Mouse (Mus musculus) embryonic facial prominence, embryonic 13.5 days (tissue): Measurements from ENCODE around the gene Riok2. TPM values are rescaled to one million over a fixed set of nuclear protein-coding genes. Genes with fewer than 3 reads are reported as not detected.
"Not testable (repeated sequence)": the region's sequence is repeated elsewhere in the genome, so short reads cannot be mapped to it uniquely, and the experiment has no call there.

ENCODE experiments used
- ATAC-seq: fragments of 200-750 bp; cut with Nextera tagmentation; 2 replicates; pipeline ENCODE4 v1.8.0; 2017; ENCODE audit warnings: low read depth; ENCODE audit not compliant: insufficient number of reproducible peaks, insufficient read depth, low FRiP score, low TSS enrichment
- H3K27ac ChIP-seq: fragments of 300-500 bp; sonication (generic); 2 replicates; pipeline ENCODE4 v1.5.1; 2015; ENCODE audit warnings: moderate library complexity, mild to moderate bottlenecking, inconsistent platforms
- H3K27me3 ChIP-seq: fragments of 300-500 bp; sonication (generic); 2 replicates; pipeline ENCODE4 v1.6.1; 2015; ENCODE audit warnings: mild to moderate bottlenecking, inconsistent platforms
- H3K36me3 ChIP-seq: fragments of 300-500 bp; sonication (generic); 2 replicates; pipeline ENCODE4 v1.6.1; 2015; ENCODE audit warnings: mild to moderate bottlenecking, inconsistent platforms
- H3K4me1 ChIP-seq: fragments of 300-500 bp; sonication (generic); 2 replicates; pipeline ENCODE4 v1.6.1; 2015; ENCODE audit warnings: inconsistent platforms
- H3K4me2 ChIP-seq: fragments of 300-500 bp; sonication (generic); 2 replicates; pipeline ENCODE4 v1.6.1; 2015; ENCODE audit warnings: moderate library complexity, mild to moderate bottlenecking, inconsistent platforms
- H3K4me3 ChIP-seq: fragments of 300-500 bp; sonication (generic); 2 replicates; pipeline ENCODE4 v1.5.1; 2015; ENCODE audit warnings: mild to moderate bottlenecking, inconsistent platforms
- H3K9ac ChIP-seq: fragments of 300-500 bp; sonication (generic); 2 replicates; pipeline ENCODE4 v1.6.1; 2015; ENCODE audit warnings: mild to moderate bottlenecking, inconsistent platforms
- H3K9me3 ChIP-seq: fragments of 300-500 bp; sonication (generic); 2 replicates; pipeline ENCODE4 v1.6.1; 2016; ENCODE audit warnings: inconsistent platforms
- WGBS: fragments of 180-500 bp; shearing (Covaris S2); methylation state at CpG from one replicate; pipeline ENCODE4 v1.1.7; 2015; ENCODE audit warnings: mixed read lengths; 5-methylcytosine and 5-hydroxymethylcytosine counted together
- polyA plus RNA-seq: library from polyadenylated mRNA; unstranded; fragments of >200 nt; fragmentation: Nextera tagmentation; extraction: Ambion mirVana; gene quantifications from 2 replicates; pipeline ENCODE4 v1.2.1, GENCODE M21; 2015

Gene Riok2
- polyA plus RNA-seq: 31.4 and 33.9 TPM in 2 replicates

- Histone ChIP-seq H3K9me3 (no peaks in the 10 kb centered on the region), H3K4me2 (peak within 1 kb of the TSS; percentile 75), H3K27me3 (no peaks in the 10 kb centered on the region), H3K27ac (peak within 1 kb of the TSS; percentile 93), H3K9ac (peak within 1 kb of the TSS; percentile 89), H3K36me3 (peaks cover 12% of the 10 kb centered on the region), H3K4me3 (peak within 1 kb of the TSS; percentile 76), H3K4me1 (peaks cover 11% of the 10 kb centered on the region)
- peak; percentile 98 for ATAC-seq
- under 1% methylated on average over 48 of the region's 48 CpGs for WGBS
Observed at GRCm38 (mm10) chr17:17373918-17374910, at the start of gene Riok2. TSS of gene Riok2 (plus strand) at chr17:17374309.

GRCm38 (mm10) chr17:17326022-17326421 lies 48.1 kb upstream of the Riok2 start:
- peaks cover 15% of the 10 kb centered on the region for H3K9me3 ChIP-seq
- not testable (repeated sequence) for H3K4me2 ChIP-seq, ATAC-seq, H3K36me3 ChIP-seq, H3K27ac ChIP-seq, H3K9ac ChIP-seq, H3K27me3 ChIP-seq, H3K4me1 ChIP-seq, H3K4me3 ChIP-seq
- WGBS: 73% methylated on average over 1 of the region's 1 CpGs

DNA sequence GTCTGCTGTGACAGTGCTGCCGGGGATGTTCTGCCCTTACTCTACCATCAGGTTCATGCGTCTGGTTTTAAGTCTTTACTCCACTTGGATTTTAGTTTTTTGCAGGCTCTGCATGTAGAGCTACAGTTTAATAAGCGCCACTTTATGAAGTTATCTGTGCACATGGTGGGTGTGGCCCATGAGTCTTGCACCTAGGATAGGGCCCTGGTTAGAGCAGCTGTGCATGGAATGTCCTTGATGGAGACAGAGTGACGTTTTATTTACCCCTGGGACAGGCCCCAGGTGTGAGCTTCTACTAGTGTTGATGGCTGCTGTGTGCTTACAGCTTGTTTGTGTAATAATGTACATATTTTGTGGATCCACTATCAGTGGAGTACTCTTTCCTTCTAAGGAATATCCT lies 47.5 kb upstream of the Riok2 start:
- Histone ChIP-seq H3K4me2 (no peak overlapping the region), H3K27ac (no peak overlapping the region), H3K27me3 (no peaks in the 10 kb centered on the region), H3K9me3 (peaks cover 9% of the 10 kb centered on the region), H3K36me3 (no peaks in the 10 kb centered on the region), H3K4me3 (no peak overlapping the region), H3K4me1 (no peaks in the 10 kb centered on the region), H3K9ac (no peak overlapping the region)
- WGBS: 88% methylated on average over 4 of the region's 4 CpGs
- ATAC-seq: no peak

DNA sequence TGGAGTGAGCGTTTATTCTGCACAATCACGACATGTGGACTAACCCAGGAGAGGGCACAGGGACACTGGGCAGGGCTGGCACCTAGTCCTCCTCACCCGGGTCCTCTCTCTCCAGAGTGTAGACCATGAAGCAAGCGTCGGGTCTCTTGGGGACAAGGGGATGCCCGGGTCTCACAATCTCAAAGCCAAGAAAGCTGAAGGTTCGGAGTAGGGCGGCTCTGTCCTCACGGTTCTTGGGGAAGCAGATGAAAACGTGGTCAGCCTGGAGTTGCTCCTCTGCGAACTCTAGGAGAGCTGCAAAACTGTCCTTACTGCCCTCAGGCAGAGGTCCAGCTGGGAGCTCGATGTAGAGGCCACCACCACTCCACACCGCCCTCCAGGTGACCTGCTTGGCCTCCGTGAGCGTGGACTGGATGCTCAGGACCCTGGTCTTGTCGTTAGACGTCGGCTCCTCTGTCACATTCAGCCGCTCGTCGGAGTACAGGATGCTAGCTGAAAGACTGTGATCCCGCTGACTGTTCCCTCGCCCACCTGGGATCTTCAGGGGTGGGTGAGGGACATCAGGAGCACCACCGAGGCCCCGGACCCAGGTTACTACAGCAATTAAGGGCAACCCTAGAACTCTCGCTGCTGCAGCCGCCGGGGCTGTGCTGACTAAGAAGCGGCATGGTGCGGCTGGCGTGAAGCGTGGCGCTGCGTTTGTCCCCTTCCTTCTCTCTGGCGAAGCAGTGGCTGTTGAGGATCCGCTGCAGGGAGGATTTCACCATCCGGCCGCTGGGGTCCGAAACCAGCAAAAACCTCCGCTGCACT lies 28.5 kb upstream of the Riok2 start:
- Histone ChIP-seq H3K4me3 (peak overlapping the region; percentile 34), H3K4me2 (peak overlapping the region; percentile 58)
- H3K4me1 ChIP-seq, H3K27ac ChIP-seq, H3K9me3 ChIP-seq, ATAC-seq, H3K27me3 ChIP-seq, H3K9ac ChIP-seq, H3K36me3 ChIP-seq: not testable (repeated sequence)
- WGBS: 6% methylated on average over 36 of the region's 40 CpGs

DNA sequence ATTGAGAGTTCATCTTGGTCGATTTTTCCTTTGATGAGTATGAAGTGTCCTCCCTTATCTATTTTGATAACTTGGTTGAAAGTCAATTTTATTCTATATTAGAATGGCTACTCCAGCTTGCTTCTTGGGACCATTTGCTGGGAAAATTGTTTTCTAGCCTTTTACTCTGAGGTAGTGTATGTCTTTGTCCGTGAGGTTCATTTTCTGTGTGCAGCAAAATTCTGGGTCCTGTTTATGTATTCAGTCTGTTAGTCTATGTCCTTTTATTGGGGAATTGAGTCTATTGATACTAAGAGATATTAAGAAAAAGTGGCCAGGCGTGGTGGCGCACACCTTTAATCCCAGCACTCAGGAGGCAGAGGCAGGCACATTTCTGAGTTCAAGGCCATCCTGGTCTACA lies 27.8 kb upstream of the Riok2 start:
- not testable (repeated sequence) for H3K36me3 ChIP-seq, H3K9me3 ChIP-seq, H3K4me1 ChIP-seq, ATAC-seq, H3K9ac ChIP-seq, H3K27ac ChIP-seq, H3K27me3 ChIP-seq
- Histone ChIP-seq H3K4me3 (peak overlapping the region; percentile 34), H3K4me2 (peak overlapping the region; percentile 58)
- 40% methylated on average over 4 of the region's 4 CpGs for WGBS

- H3K9ac ChIP-seq: peak overlapping the region; percentile 89
- peaks cover 12% of the 10 kb centered on the region for H3K36me3 ChIP-seq
- H3K27me3 ChIP-seq: no peaks in the 10 kb centered on the region
- ATAC-seq: peak; percentile 35; the same call in 1 of the 2 replicates
- peak overlapping the region; percentile 93 for H3K27ac ChIP-seq
- no peaks in the 10 kb centered on the region for H3K9me3 ChIP-seq
- H3K4me2 ChIP-seq: peak overlapping the region; percentile 75
- 6% methylated on average over 6 of the region's 6 CpGs for WGBS
- peak overlapping the region; percentile 76 for H3K4me3 ChIP-seq
- peaks cover 11% of the 10 kb centered on the region for H3K4me1 ChIP-seq
Observed at GRCm38 (mm10) chr17:17373550-17373917, 575 bp upstream of the Riok2 start.

DNA sequence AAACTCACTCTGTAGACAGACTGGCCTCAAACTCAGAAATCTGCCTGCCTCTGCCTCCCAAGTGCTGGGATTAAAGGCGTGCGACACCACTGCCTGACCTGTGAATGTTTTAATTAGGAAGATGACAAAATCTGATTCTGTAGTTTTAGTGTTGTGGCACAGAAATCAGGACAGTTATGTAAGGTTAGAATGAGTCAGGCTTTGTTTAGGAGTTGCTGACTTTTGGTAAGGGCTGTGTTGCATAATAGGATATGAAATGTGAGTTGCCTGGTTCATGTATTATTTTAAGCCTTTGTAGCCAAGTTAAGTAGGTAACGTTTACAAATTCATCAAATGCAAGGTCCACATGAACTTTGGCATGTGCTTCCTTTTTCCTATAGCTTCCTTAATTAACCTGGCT lies 1.5 kb downstream of the Riok2 start:
- Histone ChIP-seq H3K36me3 (peaks cover 16% of the 10 kb centered on the region), H3K27me3 (no peaks in the 10 kb centered on the region), H3K4me1 (peaks cover 11% of the 10 kb centered on the region), H3K9ac (peak overlapping the region; percentile 89), H3K4me2 (peak overlapping the region; percentile 75), H3K4me3 (peak overlapping the region; percentile 76), H3K9me3 (no peaks in the 10 kb centered on the region), H3K27ac (no peak overlapping the region)
- WGBS: 88% methylated on average over 3 of the region's 3 CpGs
- no peak for ATAC-seq

DNA sequence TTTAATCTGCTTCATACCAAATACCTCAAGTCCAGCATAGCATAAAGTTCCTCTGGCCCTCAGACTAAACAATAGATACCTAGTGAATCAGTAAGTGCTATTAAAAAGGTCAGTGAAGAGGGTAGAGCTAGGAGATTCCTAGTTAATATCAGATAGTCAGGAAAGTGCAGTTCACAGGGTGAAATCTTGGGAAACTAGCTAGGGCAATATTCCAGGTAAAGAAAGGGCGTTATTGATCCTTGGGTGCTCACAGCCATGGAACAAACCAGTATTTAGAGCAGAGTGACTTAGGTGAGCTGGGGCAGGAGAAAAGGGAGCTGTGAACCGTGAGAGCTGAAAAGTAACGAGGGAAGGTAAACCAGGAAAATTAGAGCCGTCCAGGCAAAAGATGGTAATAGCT lies 9.6 kb downstream of the Riok2 start:
- WGBS: 94% methylated on average over 4 of the region's 4 CpGs
- no peak overlapping the region for H3K4me3 ChIP-seq
- H3K4me1 ChIP-seq: no peaks in the 10 kb centered on the region
- H3K27ac ChIP-seq: no peak overlapping the region
- H3K27me3 ChIP-seq: no peaks in the 10 kb centered on the region
- no peak overlapping the region for H3K9ac ChIP-seq
- no peak overlapping the region for H3K4me2 ChIP-seq
- H3K36me3 ChIP-seq: peaks cover 65% of the 10 kb centered on the region
- H3K9me3 ChIP-seq: no peaks in the 10 kb centered on the region
- ATAC-seq: no peak

DNA sequence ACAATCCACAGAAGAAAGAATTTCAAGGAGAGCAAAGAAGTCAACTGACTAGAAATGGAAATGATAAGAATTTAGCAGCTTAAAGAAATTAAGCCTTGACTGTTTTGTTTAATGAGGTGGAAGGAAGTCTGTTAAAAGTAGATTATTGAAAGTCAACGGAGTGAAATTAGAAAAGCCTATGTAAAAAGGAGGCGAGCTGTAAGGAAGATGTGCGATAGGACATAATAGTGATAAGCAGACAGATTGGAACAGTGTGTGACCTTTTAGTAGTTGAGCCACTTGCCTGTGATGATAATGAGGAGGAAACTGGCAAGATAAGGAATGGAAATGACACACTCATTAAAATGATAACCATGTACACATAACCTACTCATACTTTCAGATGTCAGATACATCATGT lies 10.4 kb downstream of the Riok2 start:
- Histone ChIP-seq H3K4me3 (no peak overlapping the region), H3K9me3 (no peaks in the 10 kb centered on the region), H3K27ac (no peak overlapping the region), H3K4me2 (no peak overlapping the region), H3K36me3 (peaks cover 69% of the 10 kb centered on the region), H3K27me3 (no peaks in the 10 kb centered on the region), H3K4me1 (no peaks in the 10 kb centered on the region), H3K9ac (no peak overlapping the region)
- ATAC-seq: no peak
- WGBS: 94% methylated on average over 3 of the region's 3 CpGs

GRCm38 (mm10) chr17:17386117-17386516 lies 12.0 kb downstream of the Riok2 start:
- H3K36me3 ChIP-seq: peaks cover 69% of the 10 kb centered on the region

GRCm38 (mm10) chr17:17391823-17392222 lies 17.7 kb downstream of the Riok2 start:
- H3K4me2 ChIP-seq: no peak overlapping the region
- H3K36me3 ChIP-seq: peaks cover 43% of the 10 kb centered on the region
- H3K4me1 ChIP-seq: no peaks in the 10 kb centered on the region
- 81% methylated on average over 4 of the region's 4 CpGs for WGBS
- no peak overlapping the region for H3K27ac ChIP-seq
- no peaks in the 10 kb centered on the region for H3K9me3 ChIP-seq
- no peak overlapping the region for H3K4me3 ChIP-seq
- no peaks in the 10 kb centered on the region for H3K27me3 ChIP-seq
- H3K9ac ChIP-seq: no peak overlapping the region
- no peak for ATAC-seq

More at GRCm38 (mm10) chr17:17386117-17386516, 12.0 kb downstream of the Riok2 start:
- ATAC-seq: no peak
- Histone ChIP-seq H3K4me3 (no peak overlapping the region), H3K4me1 (no peaks in the 10 kb centered on the region), H3K9ac (no peak overlapping the region), H3K4me2 (no peak overlapping the region), H3K9me3 (no peaks in the 10 kb centered on the region), H3K27me3 (no peaks in the 10 kb centered on the region), H3K27ac (no peak overlapping the region)
- WGBS: 83% methylated on average over 2 of the region's 2 CpGs
